Mouse (Mus musculus) splenic B cell, adult 2 months (primary cell): ENCODE results near the gene Tmem164.

Experiments used
- DNase-seq: peaks from one replicate; pipeline ENCODE4 v3.0.0-alpha.2; 2011; ENCODE audit warnings: low read depth, low spot score
- H3K27me3 ChIP-seq: 2 replicates; pipeline ENCODE4 v1.6.1; 2012; ENCODE audit warnings: mild to moderate bottlenecking, low read length, moderate library complexity, mixed read lengths; ENCODE audit not compliant: control insufficient read depth, poor library complexity, insufficient read depth, severe bottlenecking
- H3K36me3 ChIP-seq: 2 replicates; pipeline ENCODE4 v1.6.1; 2012; ENCODE audit warnings: mild to moderate bottlenecking, low read length, moderate library complexity, mixed read lengths; ENCODE audit not compliant: control insufficient read depth, poor library complexity, insufficient read depth, severe bottlenecking

Tmem164 gene

GRCm38 (mm10) chrX:142680391-142681055 lies 683 bp upstream of the Tmem164 start:
- DNase-seq = peak; percentile 29
- Histone ChIP-seq H3K27me3 (no peaks in the 10 kb centered on the region), H3K36me3 (no peaks in the 10 kb centered on the region)

- peak; percentile 49 for DNase-seq
- no peaks in the 10 kb centered on the region for H3K27me3 ChIP-seq
- H3K36me3 ChIP-seq = no peaks in the 10 kb centered on the region
Observed at GRCm38 (mm10) chrX:142681616-142682141, 473 bp downstream of the Tmem164 start.

GRCm38 (mm10) chrX:142682176-142682820 lies 1.1 kb downstream of the Tmem164 start:
- DNase-seq = peak; percentile 29
- H3K27me3 ChIP-seq = no peaks in the 10 kb centered on the region
- H3K36me3 ChIP-seq = no peaks in the 10 kb centered on the region

GRCm38 (mm10) chrX:142682990-142683389 lies 1.8 kb downstream of the Tmem164 start:
- DNase-seq = no peak
- Histone ChIP-seq H3K36me3 (no peaks in the 10 kb centered on the region), H3K27me3 (no peaks in the 10 kb centered on the region)

GRCm38 (mm10) chrX:142684674-142685073 lies 3.5 kb downstream of the Tmem164 start:
- Histone ChIP-seq H3K36me3 (no peaks in the 10 kb centered on the region), H3K27me3 (no peaks in the 10 kb centered on the region)
- DNase-seq = no peak

DNA sequence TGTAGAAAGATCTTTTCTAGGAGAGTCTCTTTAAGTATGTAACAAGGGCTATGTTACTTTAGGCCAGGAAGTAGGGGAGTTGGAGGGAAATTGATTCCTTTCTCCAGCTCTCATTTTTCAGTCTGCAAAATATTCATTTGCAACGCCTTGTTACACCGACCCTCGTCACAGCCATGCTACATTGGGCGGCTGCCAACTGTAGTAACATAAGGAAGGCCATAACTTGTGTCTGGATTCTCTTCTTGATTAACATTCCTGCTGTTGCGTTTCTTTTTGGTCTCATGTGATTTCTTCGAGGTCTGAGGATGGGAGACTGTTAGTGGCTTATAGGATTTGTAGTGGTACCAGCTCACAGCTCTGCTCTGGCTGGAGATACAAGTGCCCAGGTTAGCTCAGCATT lies 4.5 kb downstream of the Tmem164 start:
- H3K36me3 ChIP-seq = no peaks in the 10 kb centered on the region
- H3K27me3 ChIP-seq = no peaks in the 10 kb centered on the region
- no peak for DNase-seq

DNA sequence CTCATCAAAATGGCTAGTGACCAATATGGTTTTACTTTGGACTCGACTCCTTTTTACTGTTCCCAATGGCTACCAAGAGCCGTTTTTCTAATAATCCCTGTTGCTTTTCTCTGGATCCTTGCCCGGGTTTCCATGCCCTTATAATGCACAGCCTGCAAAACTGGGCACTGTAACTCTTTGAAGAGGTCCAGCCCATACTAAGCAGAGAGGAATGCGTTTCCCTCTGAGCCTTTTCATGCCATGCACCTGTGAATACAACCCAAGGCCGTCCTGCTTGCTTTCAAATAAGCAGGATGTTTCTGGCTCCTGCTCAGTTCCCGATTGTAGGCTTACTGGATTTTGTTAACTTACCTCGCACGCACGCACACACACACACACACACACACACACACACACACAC lies 7.3 kb downstream of the Tmem164 start:
- no peaks in the 10 kb centered on the region for H3K36me3 ChIP-seq
- no peaks in the 10 kb centered on the region for H3K27me3 ChIP-seq
- no peak for DNase-seq

DNA sequence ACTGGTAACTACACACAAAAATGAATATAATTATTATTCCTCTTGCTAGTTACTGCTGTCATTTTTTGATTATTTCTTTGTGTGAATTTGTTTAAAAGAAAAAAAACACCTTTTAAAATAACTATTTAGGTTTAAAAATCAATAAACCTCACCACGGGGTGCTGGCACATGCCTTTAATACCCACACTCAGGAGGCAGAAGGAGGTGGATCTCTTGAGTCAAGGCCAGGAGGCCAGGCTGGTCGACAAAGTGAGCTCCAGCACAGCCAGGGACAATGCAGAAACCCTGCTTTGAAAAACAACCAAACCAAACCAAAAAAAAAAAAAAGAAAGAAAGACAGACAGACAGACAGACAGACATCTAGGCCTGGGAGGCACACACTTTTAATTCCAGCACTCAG lies 12.1 kb downstream of the Tmem164 start:
- Histone ChIP-seq H3K36me3 (no peaks in the 10 kb centered on the region), H3K27me3 (no peaks in the 10 kb centered on the region)
- DNase-seq = no peak

DNA sequence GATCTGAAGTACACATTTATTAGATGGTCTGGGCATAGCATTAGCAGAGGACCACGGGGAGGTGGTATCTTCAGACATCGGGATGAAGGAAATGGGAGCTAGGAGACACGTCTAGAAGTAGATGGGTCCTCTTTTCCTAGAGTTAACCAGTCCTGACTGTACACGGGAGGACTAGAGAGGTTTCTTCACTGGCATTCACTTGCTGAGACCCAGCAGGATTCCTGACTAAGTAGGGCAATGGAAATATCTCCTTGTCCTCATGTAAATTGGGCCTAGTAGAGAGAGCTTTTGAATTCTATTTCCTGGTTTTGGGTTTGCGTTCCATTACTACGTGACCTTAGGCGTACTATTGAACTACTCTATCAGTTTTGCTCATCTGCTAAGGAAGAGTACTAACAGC lies 13.1 kb downstream of the Tmem164 start:
- no peaks in the 10 kb centered on the region for H3K27me3 ChIP-seq
- DNase-seq = no peak
- no peaks in the 10 kb centered on the region for H3K36me3 ChIP-seq

DNA sequence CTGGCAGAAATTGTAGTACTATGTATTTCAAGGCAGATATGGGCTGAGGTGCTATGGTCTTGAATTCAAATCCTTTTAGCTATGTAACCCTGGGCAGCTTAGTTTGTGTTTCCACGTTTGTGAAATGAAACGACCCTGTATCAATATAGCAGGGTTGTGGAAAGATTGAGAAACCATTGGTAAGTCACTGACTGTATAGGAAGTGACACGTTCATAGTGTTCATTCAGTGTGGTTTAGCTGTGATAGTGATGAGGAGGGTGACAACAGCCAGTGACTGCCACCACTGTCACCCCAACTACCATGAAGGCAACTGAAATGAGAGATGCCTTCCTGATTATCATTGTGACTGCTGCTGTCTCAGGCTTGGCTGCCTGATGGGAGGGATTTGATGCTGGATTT lies 13.7 kb downstream of the Tmem164 start:
- Histone ChIP-seq H3K27me3 (no peaks in the 10 kb centered on the region), H3K36me3 (no peaks in the 10 kb centered on the region)
- no peak for DNase-seq

DNA sequence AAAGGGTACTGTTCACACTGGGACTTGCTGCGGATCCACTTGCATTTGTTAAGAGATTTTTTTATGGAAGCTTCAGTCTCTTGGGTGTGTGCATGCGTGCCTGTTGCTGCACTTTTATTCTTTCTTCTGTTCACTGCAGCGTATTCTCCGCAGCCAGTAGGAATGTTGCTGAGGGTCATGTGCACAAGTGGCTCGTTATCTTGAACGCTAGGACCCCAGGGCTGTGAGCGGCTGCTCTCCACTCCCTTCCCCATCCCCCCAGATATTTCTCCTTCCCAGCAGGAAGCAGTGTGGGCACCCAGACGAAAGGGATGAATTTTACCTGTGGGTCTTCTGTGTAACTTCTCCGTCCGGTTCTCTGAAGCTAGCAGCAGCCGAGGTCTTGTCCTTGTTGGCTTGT lies 15.6 kb downstream of the Tmem164 start:
- Histone ChIP-seq H3K36me3 (no peaks in the 10 kb centered on the region), H3K27me3 (no peaks in the 10 kb centered on the region)
- no peak for DNase-seq

DNA sequence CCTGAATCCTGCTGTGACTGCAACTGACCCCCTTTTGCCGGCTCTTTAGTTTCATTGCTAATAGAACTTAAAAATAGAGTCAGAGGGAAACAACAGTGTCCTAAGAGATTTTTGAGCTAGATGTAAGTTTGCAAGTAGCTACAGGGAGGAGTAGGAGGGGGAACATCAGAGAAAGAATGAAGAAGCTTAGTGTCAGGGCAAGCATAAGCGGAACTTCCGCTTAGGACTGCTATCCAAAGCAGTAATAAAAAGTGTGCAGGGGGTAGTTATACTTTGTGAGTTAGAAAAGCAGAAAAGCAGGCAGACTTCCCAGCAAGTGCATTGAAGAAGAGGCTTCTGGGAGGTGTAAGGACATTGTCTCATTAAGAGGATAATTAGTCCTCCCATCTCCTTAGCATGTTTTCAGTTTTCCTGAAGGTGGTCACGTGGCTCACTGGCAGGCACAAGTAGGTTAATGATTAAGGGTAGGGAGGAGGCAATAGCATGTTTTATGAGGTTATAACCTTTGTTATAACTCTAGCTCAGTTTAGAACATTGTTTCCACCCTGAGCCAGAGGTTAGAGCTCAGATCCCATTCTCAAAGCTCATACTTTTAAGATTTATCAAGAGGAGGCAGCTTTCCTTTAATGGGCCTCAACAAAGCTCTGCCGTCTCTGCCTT lies 16.5 kb downstream of the Tmem164 start:
- Histone ChIP-seq H3K27me3 (no peaks in the 10 kb centered on the region), H3K36me3 (no peaks in the 10 kb centered on the region)
- DNase-seq = no peak

GRCm38 (mm10) chrX:142698212-142698611 lies 17.0 kb downstream of the Tmem164 start:
- H3K36me3 ChIP-seq = no peaks in the 10 kb centered on the region
- H3K27me3 ChIP-seq = no peaks in the 10 kb centered on the region
- DNase-seq = no peak

DNA sequence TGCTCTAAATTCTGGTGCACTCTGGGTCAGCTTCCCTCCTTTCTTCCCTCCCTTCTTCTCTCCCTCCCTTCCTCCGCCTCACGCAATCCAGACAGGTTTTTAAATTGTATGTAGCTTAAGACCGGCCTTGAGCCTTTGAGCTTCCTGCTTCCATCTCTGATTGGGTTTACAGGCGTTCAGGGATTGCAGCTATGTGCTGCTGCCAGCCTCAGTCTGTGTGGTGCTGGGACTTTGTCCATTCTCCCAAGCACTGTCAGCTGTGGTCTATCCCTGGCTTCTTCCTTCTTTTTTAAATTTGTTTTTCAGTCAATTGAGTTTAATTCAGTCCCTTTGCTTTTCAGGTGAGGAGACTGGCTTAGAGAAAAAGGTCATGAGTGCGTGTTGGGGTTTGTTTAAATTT lies 20.9 kb downstream of the Tmem164 start:
- DNase-seq = no peak
- Histone ChIP-seq H3K27me3 (no peaks in the 10 kb centered on the region), H3K36me3 (no peaks in the 10 kb centered on the region)

GRCm38 (mm10) chrX:142702566-142702965 lies 21.4 kb downstream of the Tmem164 start:
- no peaks in the 10 kb centered on the region for H3K27me3 ChIP-seq
- H3K36me3 ChIP-seq = no peaks in the 10 kb centered on the region
- no peak for DNase-seq
